Mouse (Mus musculus): ENCODE data around the gene Actr10.

Actr10 gene

DNA sequence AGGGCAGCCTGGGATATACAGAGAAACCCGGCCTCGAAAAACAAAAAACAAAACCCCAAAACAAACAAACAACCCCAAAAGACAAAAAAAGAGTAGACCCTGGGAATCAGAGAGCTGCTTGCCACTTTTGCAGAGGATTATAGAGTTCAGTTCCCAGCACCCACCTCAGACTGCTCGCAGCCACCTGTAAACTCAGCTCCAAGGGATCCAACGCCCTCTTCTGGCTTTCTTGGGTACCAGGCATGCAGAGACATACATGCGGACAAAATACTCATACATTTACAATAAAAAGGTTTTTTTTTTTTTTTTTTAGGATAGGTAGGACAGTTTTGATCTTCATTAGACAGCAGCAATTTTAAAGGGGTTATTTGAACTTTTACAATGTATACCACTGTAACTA is 59.6 kb downstream of the Actr10 start:
- Histone ChIP-seq H3K9me3 (ENCODE audit: low read length) (no peaks in the 10 kb centered on the region), H3K4me3 (replicated peaks; ENCODE audit: low read length) (no peak overlapping the region), H3K36me3 (ENCODE audit: insufficient read depth, low read length) (peaks cover 73% of the 10 kb centered on the region), H3K27me3 (ENCODE audit: insufficient read depth, low read length) (no peaks in the 10 kb centered on the region), H3K4me1 (replicated peaks; ENCODE audit: low read depth, low read length) (peaks cover 33% of the 10 kb centered on the region)
- TF ChIP-seq NANOG (IDR thresholded peaks at IDR 0.05; ENCODE audit: borderline replicate concordance, low read length) (no peak), POU5F1 (IDR thresholded peaks at IDR 0.05; ENCODE audit: borderline replicate concordance, low read length) (no peak), CTCF (conservative IDR thresholded peaks at IDR 0.05; ENCODE audit: low read length) (peak; percentile 29)

DNA sequence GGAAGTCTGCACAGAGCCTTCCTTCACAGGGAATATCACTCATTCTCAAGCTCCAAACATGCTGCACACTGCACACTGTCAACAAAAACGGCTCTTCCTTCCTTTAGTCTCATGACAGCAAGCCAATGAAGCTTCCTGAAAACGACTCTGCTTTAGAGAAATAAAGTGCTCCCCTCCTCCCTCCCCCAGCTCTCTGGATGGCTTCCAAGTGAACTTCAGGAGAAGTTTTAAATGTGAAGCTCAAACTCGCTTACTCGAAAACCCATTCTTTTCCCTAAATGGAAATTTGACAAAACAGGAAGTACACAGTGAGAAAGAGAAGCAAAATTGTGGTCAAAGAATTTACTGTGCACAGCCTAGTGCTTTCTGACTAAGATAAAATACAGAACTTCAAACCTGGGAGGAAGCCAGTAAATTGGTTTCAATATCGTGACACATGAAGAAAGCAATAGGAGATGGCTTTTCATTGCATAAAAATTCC is 61.8 kb downstream of the Actr10 start:
- Histone ChIP-seq H3K27me3 (ENCODE audit: insufficient read depth, low read length) (no peaks in the 10 kb centered on the region), H3K4me3 (replicated peaks; ENCODE audit: low read length) (no peak overlapping the region), H3K9me3 (ENCODE audit: low read length) (no peaks in the 10 kb centered on the region), H3K4me1 (replicated peaks; ENCODE audit: low read depth, low read length) (peaks cover 40% of the 10 kb centered on the region), H3K36me3 (ENCODE audit: insufficient read depth, low read length) (peaks cover 70% of the 10 kb centered on the region)
- TF ChIP-seq NANOG (IDR thresholded peaks at IDR 0.05; ENCODE audit: borderline replicate concordance, low read length) = no peak
- no peak for TF ChIP-seq POU5F1 (IDR thresholded peaks at IDR 0.05; ENCODE audit: borderline replicate concordance, low read length)
- no peak for TF ChIP-seq CTCF (conservative IDR thresholded peaks at IDR 0.05; ENCODE audit: low read length)

DNA sequence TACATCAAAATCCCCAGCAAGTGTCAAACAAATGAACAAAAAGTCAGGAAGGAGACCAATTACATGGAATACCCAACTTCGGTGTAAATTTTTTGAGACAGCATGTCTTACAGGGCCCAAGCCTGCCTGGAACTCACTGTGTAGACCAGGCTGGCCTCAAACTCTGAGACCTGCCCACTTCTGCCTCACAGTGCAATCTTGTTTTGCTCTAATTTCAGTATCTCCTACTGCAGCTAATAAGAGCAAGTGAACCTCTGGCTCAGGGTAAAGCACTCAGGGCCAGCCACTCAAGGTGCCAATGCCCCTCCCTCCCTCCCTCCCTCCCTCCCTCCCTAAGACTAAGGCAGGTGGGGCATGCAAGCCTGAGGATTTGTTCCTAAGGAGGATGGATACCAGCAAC is 62.7 kb downstream of the Actr10 start:
- H3K9me3 ChIP-seq (ENCODE audit: low read length) = no peaks in the 10 kb centered on the region
- TF ChIP-seq NANOG (IDR thresholded peaks at IDR 0.05; ENCODE audit: borderline replicate concordance, low read length) (no peak), CTCF (conservative IDR thresholded peaks at IDR 0.05; ENCODE audit: low read length) (no peak), POU5F1 (IDR thresholded peaks at IDR 0.05; ENCODE audit: borderline replicate concordance, low read length) (no peak)
- no peaks in the 10 kb centered on the region for H3K27me3 ChIP-seq (ENCODE audit: insufficient read depth, low read length)
- H3K4me3 ChIP-seq (replicated peaks; ENCODE audit: low read length) = no peak overlapping the region
- peaks cover 46% of the 10 kb centered on the region for H3K4me1 ChIP-seq (replicated peaks; ENCODE audit: low read depth, low read length)
- H3K36me3 ChIP-seq (ENCODE audit: insufficient read depth, low read length) = peaks cover 70% of the 10 kb centered on the region

DNA sequence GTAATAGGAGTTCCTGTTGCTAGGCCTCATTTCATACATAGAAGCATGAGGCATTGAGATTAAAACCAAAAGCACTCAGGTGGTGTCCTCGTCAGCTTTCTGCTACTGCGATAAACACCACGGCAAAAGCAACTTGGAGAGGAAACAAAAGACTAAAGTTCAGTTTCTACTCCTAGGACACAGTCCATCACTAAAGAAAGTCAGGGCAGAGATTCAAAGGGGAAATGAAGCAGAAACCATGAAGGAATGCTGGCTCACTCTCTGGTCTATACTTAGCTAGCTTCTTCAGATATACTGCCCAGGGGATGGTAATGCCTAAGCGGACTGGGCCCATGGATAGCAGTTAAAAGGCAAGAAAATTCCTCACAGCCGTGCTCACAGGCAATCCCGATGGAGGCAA is 63.8 kb downstream of the Actr10 start:
- H3K4me3 ChIP-seq (replicated peaks; ENCODE audit: low read length) = no peak overlapping the region
- no peak for TF ChIP-seq NANOG (IDR thresholded peaks at IDR 0.05; ENCODE audit: borderline replicate concordance, low read length)
- TF ChIP-seq POU5F1 (IDR thresholded peaks at IDR 0.05; ENCODE audit: borderline replicate concordance, low read length) = no peak
- TF ChIP-seq CTCF (conservative IDR thresholded peaks at IDR 0.05; ENCODE audit: low read length) = no peak
- peaks cover 70% of the 10 kb centered on the region for H3K36me3 ChIP-seq (ENCODE audit: insufficient read depth, low read length)
- no peaks in the 10 kb centered on the region for H3K9me3 ChIP-seq (ENCODE audit: low read length)
- H3K4me1 ChIP-seq (replicated peaks; ENCODE audit: low read depth, low read length) = peaks cover 50% of the 10 kb centered on the region
- no peaks in the 10 kb centered on the region for H3K27me3 ChIP-seq (ENCODE audit: insufficient read depth, low read length)

DNA sequence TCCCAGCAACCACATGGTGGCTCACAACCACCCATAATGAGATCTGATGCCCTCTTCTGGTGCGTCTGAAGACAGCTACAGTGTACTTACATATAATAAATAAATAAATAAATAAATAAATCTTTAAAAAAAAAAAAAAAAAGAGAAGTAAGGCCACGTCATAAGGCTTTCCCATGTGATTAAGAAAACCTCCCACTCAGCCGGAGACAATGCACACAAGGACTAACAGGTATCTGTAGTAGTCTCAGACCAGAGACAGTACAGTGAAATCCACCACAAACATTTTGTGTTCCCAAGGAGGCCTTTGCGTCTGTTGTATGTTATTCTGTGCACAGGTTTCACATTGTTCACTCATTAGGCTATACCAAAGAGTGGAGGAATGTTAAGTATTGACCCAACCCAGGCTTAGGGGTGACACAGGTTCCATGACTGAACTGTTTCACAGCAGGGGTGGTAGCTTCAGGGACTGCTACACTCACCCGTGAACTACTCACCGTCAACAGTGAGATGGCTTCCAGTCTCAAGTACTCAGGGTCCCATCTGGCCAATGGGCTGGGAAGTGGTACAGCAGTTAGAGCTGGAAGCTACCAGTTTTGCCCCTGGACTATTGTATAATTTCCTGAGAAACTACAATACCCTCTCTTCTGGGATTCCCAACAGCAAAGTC is 66.2 kb downstream of the Actr10 start:
- TF ChIP-seq CTCF (conservative IDR thresholded peaks at IDR 0.05; ENCODE audit: low read length) (no peak), NANOG (IDR thresholded peaks at IDR 0.05; ENCODE audit: borderline replicate concordance, low read length) (peak; percentile 59; the same call in 1 of the 2 replicates)
- no peaks in the 10 kb centered on the region for H3K9me3 ChIP-seq (ENCODE audit: low read length)
- H3K4me1 ChIP-seq (replicated peaks; ENCODE audit: low read depth, low read length) = peaks cover 42% of the 10 kb centered on the region
- no peaks in the 10 kb centered on the region for H3K27me3 ChIP-seq (ENCODE audit: insufficient read depth, low read length)
- peaks cover 77% of the 10 kb centered on the region for H3K36me3 ChIP-seq (ENCODE audit: insufficient read depth, low read length)
- H3K4me3 ChIP-seq (replicated peaks; ENCODE audit: low read length) = no peak overlapping the region

DNA sequence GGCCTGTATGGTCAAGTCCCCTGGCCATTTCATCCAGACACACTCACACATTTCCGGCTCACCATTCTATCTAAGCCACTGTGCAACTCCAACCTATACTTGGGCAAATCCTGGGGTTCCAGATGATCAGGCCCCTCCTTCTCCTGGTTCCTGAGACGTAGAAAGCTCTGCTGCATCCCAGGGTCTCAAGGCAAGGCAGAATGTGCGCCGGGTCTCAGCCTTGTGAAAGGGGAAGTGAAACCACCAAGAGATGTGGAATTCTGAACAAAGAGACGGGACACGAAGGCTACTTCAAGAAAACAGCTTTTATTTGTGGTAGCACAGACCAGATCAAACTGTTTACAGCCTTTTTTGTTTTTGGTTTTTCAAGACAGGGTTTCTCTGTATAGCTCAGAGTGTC is 68.5 kb downstream of the Actr10 start:
- Histone ChIP-seq H3K36me3 (ENCODE audit: insufficient read depth, low read length) (peaks cover 86% of the 10 kb centered on the region), H3K4me1 (replicated peaks; ENCODE audit: low read depth, low read length) (peaks cover 41% of the 10 kb centered on the region), H3K27me3 (ENCODE audit: insufficient read depth, low read length) (no peaks in the 10 kb centered on the region), H3K4me3 (replicated peaks; ENCODE audit: low read length) (no peak overlapping the region), H3K9me3 (ENCODE audit: low read length) (no peaks in the 10 kb centered on the region)
- TF ChIP-seq NANOG (IDR thresholded peaks at IDR 0.05; ENCODE audit: borderline replicate concordance, low read length) = no peak
- TF ChIP-seq CTCF (conservative IDR thresholded peaks at IDR 0.05; ENCODE audit: low read length) = no peak
- no peak for TF ChIP-seq POU5F1 (IDR thresholded peaks at IDR 0.05; ENCODE audit: borderline replicate concordance, low read length)

DNA sequence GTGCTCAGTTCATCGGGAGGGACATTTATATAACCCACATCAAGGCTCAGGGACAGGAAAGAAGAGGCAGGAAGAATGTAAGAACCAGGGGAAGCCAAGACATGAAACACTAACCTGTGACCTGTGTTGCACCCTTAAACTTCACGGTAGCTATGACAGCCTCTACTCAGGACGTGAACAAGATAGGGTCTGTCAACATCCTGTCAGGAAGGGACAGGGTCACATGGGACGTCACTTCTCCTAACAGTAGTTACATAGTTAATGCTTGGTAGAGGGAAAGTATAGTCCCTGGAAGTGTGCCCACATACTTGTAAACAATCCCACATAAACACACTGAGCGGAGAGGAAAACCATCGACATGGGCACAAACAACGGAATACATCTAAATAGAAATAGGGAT is 69.2 kb downstream of the Actr10 start:
- H3K4me3 ChIP-seq (replicated peaks; ENCODE audit: low read length) = no peak overlapping the region
- TF ChIP-seq POU5F1 (IDR thresholded peaks at IDR 0.05; ENCODE audit: borderline replicate concordance, low read length) = no peak
- peaks cover 44% of the 10 kb centered on the region for H3K4me1 ChIP-seq (replicated peaks; ENCODE audit: low read depth, low read length)
- H3K36me3 ChIP-seq (ENCODE audit: insufficient read depth, low read length) = peaks cover 90% of the 10 kb centered on the region
- no peaks in the 10 kb centered on the region for H3K9me3 ChIP-seq (ENCODE audit: low read length)
- no peaks in the 10 kb centered on the region for H3K27me3 ChIP-seq (ENCODE audit: insufficient read depth, low read length)

DNA sequence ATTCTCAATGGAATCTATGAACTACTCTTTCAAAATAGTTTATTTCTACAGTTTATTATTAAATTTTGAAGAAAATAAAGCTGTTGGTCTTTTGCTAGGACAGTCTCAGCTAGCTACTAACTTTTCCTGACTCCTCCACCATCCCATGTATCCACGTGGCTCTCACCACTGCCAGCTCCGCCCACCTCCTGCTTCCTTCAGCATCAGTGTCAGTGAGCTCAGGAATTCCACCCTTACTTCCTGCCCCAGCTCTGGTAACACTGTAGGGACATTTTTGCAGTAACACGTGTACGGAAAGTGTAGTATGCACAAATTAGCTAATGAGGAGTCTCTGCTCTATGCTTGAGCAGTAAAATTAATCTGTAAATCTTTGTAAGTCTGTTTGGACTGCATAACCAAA is 72.1 kb downstream of the Actr10 start:
- no peak overlapping the region for H3K4me3 ChIP-seq (replicated peaks; ENCODE audit: low read length)
- H3K4me1 ChIP-seq (replicated peaks; ENCODE audit: low read depth, low read length) = peaks cover 60% of the 10 kb centered on the region
- H3K9me3 ChIP-seq (ENCODE audit: low read length) = no peaks in the 10 kb centered on the region
- no peak for TF ChIP-seq POU5F1 (IDR thresholded peaks at IDR 0.05; ENCODE audit: borderline replicate concordance, low read length)
- no peaks in the 10 kb centered on the region for H3K27me3 ChIP-seq (ENCODE audit: insufficient read depth, low read length)
- H3K36me3 ChIP-seq (ENCODE audit: insufficient read depth, low read length) = peaks cover 89% of the 10 kb centered on the region
